Mouse (Mus musculus): ENCODE measurements around the gene Xylt2.

DNA sequence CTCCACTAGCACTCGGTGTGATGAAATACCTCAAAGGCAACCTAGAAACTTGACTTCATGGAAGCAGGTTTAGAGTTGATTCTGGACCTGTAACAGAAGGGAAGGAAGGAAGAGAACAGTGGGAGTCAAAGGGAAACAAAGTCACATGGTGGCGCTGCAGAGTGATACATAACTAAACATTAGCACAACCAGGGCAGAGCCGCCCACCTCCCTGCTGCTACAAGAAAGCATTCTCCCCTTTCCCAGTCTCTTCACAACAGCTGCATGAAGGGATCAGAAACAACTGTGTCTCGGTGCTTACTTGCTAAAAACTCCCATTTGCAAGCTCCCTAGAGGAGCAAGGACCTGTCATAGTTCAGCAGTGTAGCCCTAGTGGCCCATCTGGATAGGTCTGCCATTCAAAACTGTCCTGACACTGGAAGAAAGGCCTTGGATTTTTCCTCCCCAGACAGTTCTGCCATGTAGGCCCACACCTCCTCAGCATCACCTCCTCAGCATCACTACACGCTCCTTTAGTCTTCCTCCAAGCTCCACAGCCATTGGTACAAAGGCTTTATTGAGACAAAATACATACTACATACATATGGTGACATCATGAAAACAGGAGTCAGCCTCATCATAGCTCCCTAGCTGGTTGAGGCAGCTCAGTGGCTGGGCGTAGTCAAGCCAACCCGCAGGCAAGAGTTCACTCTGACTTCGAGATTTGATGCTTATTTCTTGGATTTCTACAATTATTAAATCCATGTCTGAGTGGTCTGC lies 32.7 kb downstream of the Xylt2 start:
- TF ChIP-seq POLR2AphosphoS5 (IDR thresholded peaks at IDR 0.05; ENCODE audit: insufficient replicate concordance, low read depth, low read length) (no peak), CTCF (IDR thresholded peaks at IDR 0.05; ENCODE audit: low read depth, low read length) (no peak), GATA1 (IDR thresholded peaks at IDR 0.05; ENCODE audit: borderline replicate concordance, low read length) (no peak), TAL1 (conservative IDR thresholded peaks at IDR 0.05; ENCODE audit: low read depth, low read length) (no peak), GATA2 (IDR thresholded peaks at IDR 0.05; ENCODE audit: borderline replicate concordance, low read depth, low read length) (no peak)

Measured in G1E (cell line).